Mouse (Mus musculus): ENCODE results near the gene 2700049A03Rik.
"Not testable (repeated sequence)": the region's sequence is repeated elsewhere in the genome, so short reads cannot be mapped to it uniquely, and the experiment has no call there.

Gene 2700049A03Rik

GRCm38 (mm10) chr12:71136130-71136973 lies at the start of gene 2700049A03Rik, which contains the start of gene Timm9:
Gene 2700049A03Rik (plus strand): TSS chr12:71136848.
Gene Timm9 (minus strand): TSS chr12:71136684.
- peak; percentile 94 for DNase-seq (ENCODE audit: low read depth)

- not testable (repeated sequence) for DNase-seq (ENCODE audit: low read depth)
These were observed 32.4 kb upstream of the 2700049A03Rik start for GRCm38 (mm10) chr12:71104275-71104674.

GRCm38 (mm10) chr12:71107216-71107771 lies 29.4 kb upstream of the 2700049A03Rik start:
- DNase-seq (ENCODE audit: low read depth): no peak

- peak; percentile 18 for DNase-seq (ENCODE audit: low read depth)
These were observed 25.3 kb upstream of the 2700049A03Rik start, which contains the start of gene Tomm20l for GRCm38 (mm10) chr12:71111331-71111730. Gene Tomm20l (plus strand): TSS chr12:71111428.

GRCm38 (mm10) chr12:71113074-71113473 lies 23.6 kb upstream of the 2700049A03Rik start:
- no peak for DNase-seq (ENCODE audit: low read depth)

- DNase-seq (ENCODE audit: low read depth): peak; percentile 85
These were observed 22.9 kb upstream of the 2700049A03Rik start for GRCm38 (mm10) chr12:71113675-71114288.

GRCm38 (mm10) chr12:71116411-71116810 lies 20.2 kb upstream of the 2700049A03Rik start:
- no peak for DNase-seq (ENCODE audit: low read depth)

DNA sequence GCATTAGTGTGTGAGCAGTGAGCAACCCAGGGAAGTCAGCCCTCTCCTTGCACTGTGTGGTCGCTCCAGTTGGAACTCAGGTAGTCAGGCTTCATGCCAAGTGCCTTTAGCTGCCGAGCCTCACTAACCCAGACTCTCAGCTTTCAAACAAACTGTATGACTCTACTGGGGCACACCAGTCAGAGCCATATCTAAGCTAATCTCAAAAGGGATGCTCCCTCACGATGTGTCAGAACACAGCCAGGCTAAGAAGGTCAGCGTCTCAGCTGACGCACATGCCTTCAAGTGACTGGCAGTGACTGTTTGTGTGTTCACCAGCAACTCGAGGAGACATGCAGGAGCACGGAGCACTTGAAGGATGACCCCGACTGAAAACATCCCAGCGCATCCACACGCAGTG lies 13.9 kb upstream of the 2700049A03Rik start:
- no peak for DNase-seq (ENCODE audit: low read depth)

- DNase-seq (ENCODE audit: low read depth): no peak
These were observed 13.4 kb upstream of the 2700049A03Rik start for GRCm38 (mm10) chr12:71123286-71123685.

DNA sequence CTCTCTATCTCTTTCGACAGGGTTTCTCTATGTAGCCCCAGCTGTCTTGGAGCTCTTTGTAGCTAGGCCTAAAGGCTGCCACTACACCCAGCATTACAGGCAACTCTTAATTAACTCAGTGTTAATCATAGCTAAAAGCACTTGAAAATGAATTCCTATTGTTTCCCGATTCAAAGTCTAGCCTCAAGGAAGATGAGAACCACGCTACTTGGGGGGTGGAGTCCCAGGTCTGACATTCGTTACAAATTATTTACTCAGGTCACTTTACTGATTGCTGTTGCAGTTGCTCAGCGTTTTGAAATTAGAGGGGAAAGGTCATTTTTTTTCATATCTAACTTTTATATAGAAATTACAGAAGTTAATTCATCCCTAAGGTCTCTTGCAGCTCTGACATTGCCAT lies 1.1 kb upstream of the 2700049A03Rik start:
- peak; percentile 9 for DNase-seq (ENCODE audit: low read depth)

DNA sequence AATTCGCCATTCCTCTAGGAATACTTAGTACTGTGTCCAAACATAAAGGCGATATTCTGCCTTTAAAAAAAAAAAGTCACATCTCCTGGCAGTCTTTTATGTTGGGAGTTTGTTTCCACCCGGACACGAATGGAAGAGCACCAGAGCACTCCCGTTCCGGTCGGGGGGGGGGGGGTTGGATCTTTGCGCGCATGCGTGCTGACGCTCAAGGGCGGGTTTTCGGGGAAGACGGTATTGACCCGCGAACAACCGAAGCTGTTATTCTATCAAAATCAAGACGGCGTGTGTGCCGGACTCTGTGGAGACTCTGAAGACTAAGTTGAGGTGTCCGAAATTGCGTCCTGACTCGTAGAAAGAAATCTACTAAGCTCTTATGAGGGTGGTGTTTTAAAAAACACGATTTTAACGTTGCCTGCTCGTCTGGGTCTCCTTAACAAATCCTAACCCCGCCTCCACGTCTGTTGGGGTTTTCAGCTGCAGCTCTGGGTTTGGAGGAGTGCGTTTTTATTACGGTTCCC lies 385 bp downstream of the 2700049A03Rik start:
- peak; percentile 98 for DNase-seq (ENCODE audit: low read depth)

DNA sequence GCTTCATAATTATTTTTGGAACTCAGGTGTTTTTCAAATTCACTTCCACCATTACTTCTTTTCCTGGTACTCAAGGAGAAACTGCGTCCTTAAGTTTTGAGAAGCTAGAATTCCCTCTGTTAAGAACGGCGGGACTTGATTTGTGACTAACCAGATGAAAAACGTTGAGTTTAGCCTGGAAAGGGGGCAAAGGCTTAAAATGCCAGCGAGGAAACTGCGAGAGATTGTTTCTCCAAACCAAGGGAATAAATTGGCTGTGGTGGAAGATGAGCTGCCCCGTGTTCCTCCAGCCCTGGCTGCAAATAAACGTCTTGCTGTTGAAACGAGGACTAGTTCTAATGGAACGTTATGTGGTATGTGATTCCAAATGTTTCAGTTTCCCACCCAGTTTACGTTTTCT lies 1.0 kb downstream of the 2700049A03Rik start:
- no peak for DNase-seq (ENCODE audit: low read depth)

DNA sequence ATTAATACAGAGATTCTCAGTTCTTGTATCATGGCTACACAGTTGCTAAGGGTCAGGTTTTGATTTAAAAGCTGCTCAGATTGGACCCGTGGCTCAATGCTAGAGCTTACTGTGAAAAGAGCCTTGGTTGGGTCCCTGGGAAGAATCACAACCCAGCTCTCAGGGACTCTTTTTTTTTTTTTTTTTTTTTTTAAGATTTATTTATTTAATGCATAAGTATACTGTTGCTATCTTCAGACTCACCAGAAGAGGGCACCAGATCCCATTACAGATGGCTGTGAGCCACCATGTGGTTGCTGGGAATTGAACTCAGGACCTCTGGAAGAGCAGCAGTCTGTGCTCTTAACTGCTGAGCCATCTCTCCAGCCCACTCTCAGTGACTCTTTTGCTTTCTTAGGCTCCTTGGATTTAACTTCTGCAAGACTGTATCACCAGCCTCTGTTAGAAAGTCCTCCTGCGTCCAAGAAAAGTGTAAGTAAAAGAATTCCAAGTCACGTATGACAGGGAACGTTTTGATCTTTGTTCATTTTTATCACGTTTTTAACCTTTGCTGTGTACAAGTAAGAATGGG lies 2.7 kb downstream of the 2700049A03Rik start:
- peak; percentile 43 for DNase-seq (ENCODE audit: low read depth)

GRCm38 (mm10) chr12:71141189-71141588 lies 4.5 kb downstream of the 2700049A03Rik start:
- DNase-seq (ENCODE audit: low read depth): peak; percentile 24

DNA sequence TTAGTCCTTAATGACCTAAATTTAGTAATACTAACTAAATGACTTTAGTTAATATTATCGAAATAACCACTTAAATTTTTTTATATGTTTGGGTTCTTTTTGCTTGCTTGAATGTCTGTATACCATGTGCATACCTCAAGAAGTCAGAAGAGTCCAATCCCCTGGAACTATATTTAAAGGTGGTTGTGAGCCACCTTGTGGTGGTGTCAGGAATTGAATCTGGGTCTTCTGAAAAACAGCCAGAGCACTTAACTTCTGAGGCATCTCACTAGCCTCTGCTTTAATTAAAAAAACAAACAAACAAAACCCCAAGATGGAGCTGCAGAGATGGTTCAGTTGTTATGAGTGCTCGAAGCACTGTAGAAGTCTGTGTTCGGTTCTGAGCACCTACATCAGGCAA lies 11.0 kb downstream of the 2700049A03Rik start:
- peak; percentile 75 for DNase-seq (ENCODE audit: low read depth)

DNA sequence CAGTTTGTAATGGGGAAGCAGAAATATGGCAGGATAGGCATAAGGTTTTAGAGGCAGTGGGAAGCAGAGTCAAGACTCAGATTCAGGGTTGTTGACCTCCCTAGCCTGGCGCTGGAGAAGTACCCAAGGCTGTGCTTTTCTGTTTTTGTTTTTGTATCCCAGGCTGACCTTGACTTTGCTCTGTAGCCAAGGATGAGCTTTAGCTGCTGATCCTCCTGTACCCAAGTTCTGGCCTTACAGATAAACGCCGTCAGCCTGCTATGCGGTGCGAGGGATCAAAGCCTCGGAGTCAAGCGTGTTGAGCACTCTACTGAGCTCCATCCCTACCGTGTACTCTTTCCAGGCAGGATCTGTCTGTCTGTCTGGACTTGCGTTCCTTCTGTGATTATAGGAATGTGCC lies 12.2 kb downstream of the 2700049A03Rik start:
- no peak for DNase-seq (ENCODE audit: low read depth)

GRCm38 (mm10) chr12:71149456-71149855 lies 12.8 kb downstream of the 2700049A03Rik start:
- no peak for DNase-seq (ENCODE audit: low read depth)

GRCm38 (mm10) chr12:71150167-71150566 lies 13.5 kb downstream of the 2700049A03Rik start:
- no peak for DNase-seq (ENCODE audit: low read depth)

DNA sequence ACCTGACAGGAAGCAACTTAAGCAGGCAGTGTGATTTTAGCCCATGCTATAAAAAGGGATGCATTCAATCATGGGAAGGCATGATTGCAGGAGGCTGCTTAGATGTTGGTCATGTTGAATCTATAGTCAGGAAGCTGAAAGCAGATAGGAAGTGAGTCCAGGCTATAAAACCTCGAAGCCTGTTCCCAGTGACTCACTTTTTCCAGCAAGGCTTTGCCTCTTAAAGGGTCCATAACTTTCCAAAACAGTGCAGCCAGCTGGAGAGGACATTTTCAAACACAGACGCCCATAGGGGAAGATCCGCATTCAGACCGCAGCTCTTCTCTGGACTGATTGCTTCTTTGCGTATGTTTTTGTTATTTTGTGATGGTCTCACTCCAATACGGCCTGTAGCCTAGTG lies 18.3 kb downstream of the 2700049A03Rik start:
- no peak for DNase-seq (ENCODE audit: low read depth)

GRCm38 (mm10) chr12:71157974-71158373 lies 21.3 kb downstream of the 2700049A03Rik start:
- no peak for DNase-seq (ENCODE audit: low read depth)

GRCm38 (mm10) chr12:71164410-71164809 lies 27.8 kb downstream of the 2700049A03Rik start:
- no peak for DNase-seq (ENCODE audit: low read depth)

GRCm38 (mm10) chr12:71169911-71170310 lies 33.3 kb downstream of the 2700049A03Rik start:
- no peak for DNase-seq (ENCODE audit: low read depth)
